Mouse (Mus musculus): Measurements from ENCODE around the gene Gm17654. TPM values are rescaled to one million over a fixed set of nuclear protein-coding genes. Genes with fewer than 3 reads are reported as not detected.
"Not testable (repeated sequence)": the region's sequence is repeated elsewhere in the genome, so short reads cannot be mapped to it uniquely, and the experiment has no call there.

Gm17654 gene
- total RNA-seq (2021) = not detected
- long read RNA-seq, experiment 1 = 0 reads
- long read RNA-seq, experiment 2 = 0 reads

DNA sequence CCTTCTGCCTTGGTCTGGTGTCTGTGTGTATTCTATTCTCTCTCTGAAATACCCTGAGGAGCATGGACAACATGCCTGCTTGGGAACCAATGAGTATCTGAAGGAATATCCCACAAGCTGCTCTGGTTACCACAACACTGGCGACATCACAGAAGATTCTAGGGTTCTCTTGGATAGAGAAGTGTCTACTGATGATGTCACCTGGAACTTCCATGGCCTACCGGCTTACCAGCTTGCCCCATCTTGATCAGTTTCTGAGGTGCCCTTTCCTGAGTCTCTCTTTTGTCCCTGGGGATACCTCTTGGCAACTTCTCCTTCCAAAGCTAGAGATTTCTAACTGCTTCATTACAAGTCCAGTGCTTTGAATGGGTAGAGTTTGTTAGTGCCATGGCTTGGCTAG is at the start of gene Gm17654:
Gene Gm17654, minus strand, starts transcription at position 101 of the 400 bp plus-strand sequence.
- not testable (repeated sequence) for DNase-seq

DNA sequence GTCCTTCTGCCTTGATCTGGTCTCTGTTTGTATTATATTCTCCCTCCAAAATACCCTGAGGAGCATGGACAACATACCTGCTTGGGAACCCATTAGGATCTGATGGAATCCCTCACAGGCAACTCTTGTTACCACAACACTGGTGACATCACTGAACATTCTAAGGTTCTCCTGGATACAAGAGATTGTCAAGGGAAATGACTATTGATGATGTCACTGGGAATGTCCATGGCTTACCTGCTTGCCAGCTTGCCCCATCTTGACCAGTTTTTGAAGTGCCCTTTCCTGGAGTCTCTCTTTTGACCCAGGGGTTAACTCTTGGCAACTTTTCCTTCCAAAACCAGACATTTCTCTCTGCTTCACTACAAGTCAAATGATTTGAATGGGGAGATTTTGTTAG is 29.0 kb upstream of the Gm17654 start, which contains the start of gene Gm10375:
Gene Gm10375, minus strand, starts transcription at position 101 of the 400 bp plus-strand sequence.
- not testable (repeated sequence) for DNase-seq

DNA sequence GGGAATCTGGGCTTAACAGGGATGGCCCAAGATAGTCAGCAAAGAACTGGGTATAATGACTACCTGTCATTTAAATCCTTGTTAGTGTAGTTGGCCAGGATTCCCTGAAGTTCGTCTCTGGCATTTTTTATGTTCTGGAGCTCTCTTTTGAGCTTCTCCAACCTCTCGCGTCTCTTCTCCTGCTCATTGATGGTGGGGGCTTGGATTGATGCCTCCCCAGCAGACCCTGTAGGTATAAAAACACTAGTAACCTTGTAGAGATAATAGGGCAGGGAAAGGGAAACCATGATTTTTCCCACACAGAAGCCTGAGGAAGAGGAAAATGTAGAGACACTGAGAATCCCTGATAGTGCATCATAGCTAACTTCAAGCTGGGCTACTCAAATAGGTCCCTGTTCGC is 977 bp downstream of the Gm17654 start:
- not testable (repeated sequence) for DNase-seq

DNA sequence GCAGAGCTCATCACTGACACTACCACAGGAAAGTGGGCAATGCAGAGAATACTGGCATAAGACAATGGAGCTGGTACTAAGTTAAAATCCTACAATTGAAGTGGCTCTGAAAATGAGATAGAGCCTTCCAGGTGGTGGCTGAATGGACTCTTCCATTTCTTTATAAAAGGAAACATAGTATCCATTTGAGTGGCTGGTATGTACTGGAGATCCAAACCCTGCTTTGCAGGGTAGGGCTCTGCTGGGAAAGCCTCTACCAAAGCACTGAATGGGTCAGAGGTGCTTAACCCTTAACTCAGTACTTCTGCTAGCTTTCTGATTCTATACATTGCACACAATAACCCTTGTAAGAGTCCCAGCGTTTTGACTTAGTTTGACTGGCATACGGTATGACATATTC is 26.7 kb downstream of the Gm17654 start:
- DNase-seq = not testable (repeated sequence)

DNA sequence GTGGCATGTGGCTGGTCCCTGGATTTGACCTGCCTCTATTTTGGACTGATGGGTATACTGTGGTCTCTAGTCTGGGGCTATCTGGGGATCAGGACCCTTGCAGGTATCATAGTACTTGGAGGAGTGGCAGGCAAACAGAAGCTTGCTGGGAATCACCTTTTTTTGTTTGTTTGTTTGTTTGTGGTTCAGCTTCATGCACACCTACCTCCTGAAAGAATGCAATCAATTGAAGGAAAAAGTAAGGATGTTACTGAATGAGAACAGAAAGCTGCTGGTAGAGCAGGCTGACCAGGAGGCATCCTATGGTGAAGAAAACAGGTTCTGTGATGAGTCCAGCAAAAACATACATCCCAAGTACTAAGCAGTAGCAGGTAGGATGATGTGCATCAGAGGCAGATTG is 32.7 kb downstream of the Gm17654 start:
- DNase-seq = not testable (repeated sequence)

DNA sequence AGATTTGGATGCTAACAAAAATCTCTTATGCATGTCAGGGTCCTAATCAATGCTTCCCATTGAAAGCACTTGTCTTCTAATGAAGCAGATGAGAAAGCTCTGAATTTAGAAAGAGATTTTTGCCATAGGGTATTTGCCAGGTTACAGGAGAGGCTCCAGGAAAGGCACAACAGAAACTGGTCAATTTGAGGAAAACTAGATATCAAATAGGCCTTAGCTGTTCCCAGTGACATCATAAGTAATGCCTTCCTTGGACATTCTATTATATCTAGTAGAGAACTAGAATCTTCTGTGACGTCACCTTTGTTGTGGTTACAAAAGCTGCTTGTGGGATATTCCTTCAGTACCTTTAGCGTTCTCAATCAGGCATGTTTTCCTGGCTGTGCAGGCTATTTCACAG is 35.7 kb downstream of the Gm17654 start, which contains the start of gene Gm5799:
Gene Gm5799, plus strand, starts transcription at position 301 of the 400 bp plus-strand sequence.
- not testable (repeated sequence) for DNase-seq

DNA sequence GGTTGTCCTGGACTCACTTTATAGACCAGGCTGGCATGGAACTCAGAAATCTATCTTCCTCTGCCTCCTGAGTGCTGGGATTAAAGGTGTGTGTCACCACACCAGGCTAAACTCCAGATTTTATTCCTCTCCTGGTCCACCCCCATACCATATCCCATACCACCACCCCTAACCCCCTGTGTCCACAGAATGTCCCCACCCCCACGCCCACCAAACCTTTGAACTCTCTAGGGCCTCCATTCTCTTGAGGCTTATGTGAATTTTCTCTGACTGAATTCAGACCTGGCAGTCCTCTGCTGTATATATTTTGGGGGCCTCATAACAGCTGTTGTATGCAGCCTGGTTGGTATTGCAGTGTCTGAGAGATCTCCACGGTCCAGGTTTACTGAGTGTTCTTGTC is 40.8 kb downstream of the Gm17654 start:
- DNase-seq = peak in 1 of 2 experiments; percentile 0

DNA sequence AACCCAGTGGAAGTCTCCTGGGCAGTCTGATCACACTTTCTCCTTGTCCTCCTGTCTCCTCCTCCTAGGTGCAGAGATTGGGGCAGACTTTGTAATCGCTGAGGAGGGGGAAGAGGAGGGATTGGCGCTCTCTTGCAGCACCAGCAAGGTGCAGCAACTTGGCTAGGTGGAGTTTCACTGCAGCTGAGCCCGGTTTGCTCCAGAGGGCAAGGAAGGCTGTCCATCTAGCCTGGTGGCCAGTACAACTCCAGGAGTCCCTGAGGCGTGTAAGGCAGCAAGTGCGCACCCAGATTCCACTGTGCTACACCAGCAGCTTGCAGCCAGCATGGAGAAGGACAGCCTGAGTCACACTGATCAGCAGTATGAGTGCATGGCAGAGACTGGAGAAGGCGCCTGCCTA is 46.6 kb downstream of the Gm17654 start:
- DNase-seq = peak; percentile 0 to 6

DNA sequence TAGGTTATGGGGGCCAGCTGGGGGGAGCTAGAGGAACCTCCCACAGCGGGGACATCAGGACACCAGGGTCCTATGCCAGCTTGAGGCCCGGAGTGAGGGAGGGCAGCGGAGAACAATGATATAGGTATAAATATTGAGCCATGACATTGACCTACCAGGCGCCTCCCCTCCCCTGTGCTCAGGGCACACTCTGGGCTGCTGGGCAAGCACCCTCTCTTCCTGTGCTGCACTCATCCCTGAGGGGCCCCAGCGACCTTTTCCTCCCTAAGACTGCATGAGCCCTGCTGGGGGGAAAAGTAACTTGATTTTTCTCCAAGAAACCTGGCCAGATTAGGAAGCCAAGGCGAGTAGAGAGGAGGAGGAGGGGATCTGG is 46.9 kb downstream of the Gm17654 start:
- DNase-seq = not testable (repeated sequence)

DNA sequence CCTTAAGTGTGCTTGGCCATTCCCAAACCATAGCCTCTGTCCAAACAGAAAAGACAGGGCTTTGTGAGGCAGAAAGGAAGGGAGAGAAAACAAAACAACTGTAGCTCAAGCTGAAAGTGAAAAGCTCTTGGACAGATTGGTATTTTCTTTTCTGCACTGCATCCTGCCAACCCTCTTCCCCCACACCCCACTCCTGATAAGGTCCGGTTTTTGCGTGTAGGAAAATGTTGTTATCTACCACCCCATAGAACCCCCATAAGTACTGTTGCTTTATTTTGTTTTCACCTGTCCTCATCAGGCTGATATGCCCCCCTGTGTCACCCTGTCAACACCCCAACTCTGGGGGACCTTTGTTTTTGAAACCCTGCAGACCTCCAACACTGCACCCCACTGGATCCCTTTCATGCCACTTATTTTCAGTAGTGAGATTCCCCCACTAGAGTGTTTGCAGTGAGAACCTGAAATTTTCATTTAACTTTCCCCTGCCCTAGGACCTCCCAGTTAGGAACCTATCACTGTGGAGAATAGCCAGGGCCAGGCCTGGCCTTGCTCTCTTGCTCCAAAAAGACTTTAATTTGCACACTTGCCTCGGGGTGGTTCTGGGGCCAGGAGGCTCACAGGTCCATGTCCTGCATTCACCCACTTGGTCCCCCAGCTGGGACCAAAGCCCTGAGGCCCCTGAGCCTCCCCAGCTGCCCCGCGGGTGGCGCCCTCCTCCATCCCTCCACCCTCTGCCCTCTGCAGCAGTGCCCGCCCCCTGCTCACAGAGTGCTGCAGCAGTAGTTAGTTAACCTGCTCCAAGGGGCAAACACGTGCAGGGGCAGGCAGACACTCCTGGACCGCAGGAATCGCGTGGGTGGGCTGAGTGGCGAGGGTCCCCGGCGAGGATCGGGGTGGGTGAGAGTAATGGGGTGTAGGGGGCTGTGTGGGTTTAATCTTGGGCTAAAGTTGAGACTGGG is 47.6 kb downstream of the Gm17654 start:
- DNase-seq = not testable (repeated sequence)

Other genes starting within 250 kb of the Gm17654 start
- not detected for gene 1700001F09Rik, start 231.3 kb downstream of the Gm17654 start, total RNA-seq (2021)
- gene Gm8138, start 162.8 kb downstream of the Gm17654 start, total RNA-seq (2021) = not detected
- gene Gm5799, start 35.6 kb downstream of the Gm17654 start, total RNA-seq (2021) = not detected
- not detected for gene Gm10375, start 28.9 kb upstream of the Gm17654 start, total RNA-seq (2021)
- not detected for gene Gm8165, start 98.1 kb upstream of the Gm17654 start, total RNA-seq (2021)
- gene Gm7324, start 118.7 kb upstream of the Gm17654 start, total RNA-seq (2021) = 1 to 10 TPM in 1 of 2 experiments, under 1 TPM in 1; 0.83 to 1.5 TPM
- gene Gm16506, start 148.3 kb upstream of the Gm17654 start, total RNA-seq (2021) = not detected
- gene Gm6526, start 168.7 kb upstream of the Gm17654 start, total RNA-seq (2021) = not detected
- not detected for gene Gm8180, start 205.6 kb upstream of the Gm17654 start, total RNA-seq (2021)